Mouse (Mus musculus) frontal cortex, postnatal 10 days (tissue): ENCODE results near the gene Traip.
A peak's percentile ranks its signal among the peaks of the same experiment; 100 is the strongest.
"Not testable (repeated sequence)": the region's sequence is repeated elsewhere in the genome, so short reads cannot be mapped to it uniquely, and the experiment has no call there.

Experiments used
- DNase-seq, 2 experiments: peaks; one replicate each; pipeline ENCODE4 v3.0.0; 2022; ENCODE audit warnings: low spot score in 2 of 2, mixed read lengths in 1 of 2

The Traip gene

GRCm38 (mm10) chr9:108001922-108002770 lies 52.2 kb downstream of the Traip start, which contains the start of gene Ip6k1:
Gene Ip6k1 (plus strand): TSS chr9:108002501.
- peak; percentile 100 for DNase-seq

GRCm38 (mm10) chr9:108002778-108003530 lies 53.0 kb downstream of the Traip start:
- DNase-seq: no peak

GRCm38 (mm10) chr9:108003531-108003890 lies 53.6 kb downstream of the Traip start:
- DNase-seq: no peak

- no peak for DNase-seq
Observed at GRCm38 (mm10) chr9:108008041-108008440, 58.1 kb downstream of the Traip start.

GRCm38 (mm10) chr9:108010385-108010784 lies 60.4 kb downstream of the Traip start:
- DNase-seq: no peak

GRCm38 (mm10) chr9:108013577-108013976 lies 63.6 kb downstream of the Traip start:
- not testable (repeated sequence) for DNase-seq

GRCm38 (mm10) chr9:108017127-108017526 lies 67.2 kb downstream of the Traip start:
- no peak for DNase-seq

GRCm38 (mm10) chr9:108020741-108021140 lies 70.8 kb downstream of the Traip start:
- no peak for DNase-seq
